Comparison of ENCODE assay signal across 20 mouse cellular contexts in the genomic region with DNA sequence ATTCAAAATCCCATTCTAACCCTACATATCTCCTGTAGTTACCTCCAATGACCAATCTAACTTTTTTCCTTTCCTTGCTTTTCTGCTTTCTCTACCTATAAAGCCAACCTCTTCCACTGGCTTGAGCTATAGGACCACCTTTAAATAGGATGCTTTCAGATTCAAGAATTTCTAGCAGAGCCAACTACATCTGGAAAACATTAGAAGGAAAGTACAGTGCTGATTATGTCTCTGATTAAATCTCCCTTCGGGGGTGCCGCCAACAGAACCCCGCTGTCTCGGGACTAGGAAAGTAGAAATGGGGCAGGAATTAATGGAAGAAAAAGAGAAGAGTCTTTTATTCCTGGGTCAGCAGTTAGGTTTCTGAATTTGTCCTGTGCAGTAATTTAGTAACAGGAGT. TPM values are rescaled to one million over a fixed set of nuclear protein-coding genes. Genes with fewer than 3 reads are reported as not detected.
DNase-seq lines count a peak whose midpoint lies in the region; ATAC-seq and TF ChIP-seq lines count a peak whose summit lies in the region.
"Had no signal": no experiment of that assay in that cellular context is flagged by ENCODE, and none has a peak within 500 bp of the region (broad histone marks: within the 10 kb centered on the region; RNA-seq: fewer than 3 reads in every experiment).

No protein-coding gene starts in this region.

- H3K27ac ChIP-seq in kidney, adult 2 months (ENCODE audit: insufficient read depth, low read depth, low read length): peak overlapping the region; percentile 71
- no peak overlapping the region for H3K27ac ChIP-seq in embryonic facial prominence, embryonic 11.5 days (replicated peaks; ENCODE audit: low read depth, low read length)
- H3K27ac ChIP-seq in embryonic facial prominence, embryonic 15.5 days (replicated peaks): peak overlapping the region; percentile 58
- H3K27ac ChIP-seq in intestine, embryonic 16.5 days (ENCODE audit: low read length): no peak overlapping the region
- H3K27ac ChIP-seq: forebrain, embryonic 12.5 days; heart, embryonic 13.5 days; hindbrain, embryonic 15.5 days had no signal

- no peak for DNase-seq in kidney, adult 2 months
- no peak for DNase-seq in kidney, postnatal 14 days
- DNase-seq in embryonic facial prominence, embryonic 11.5 days (ENCODE audit: low spot score): peak; percentile 76
- DNase-seq in retina, embryonic 14.5 days (ENCODE audit: low spot score): no peak
- DNase-seq: adrenal gland, adult 2 months; adrenal gland, postnatal 25 days; cerebellum, adult 18-20 months; cerebellum, adult 9-11 months; cerebellum, postnatal 36 days; gastrocnemius, postnatal 10 days; heart, postnatal 36 days had no signal

- 0 out of 2 replicates have a peak, but pooled peaks have one; percentile 39 for ATAC-seq in embryonic facial prominence, embryonic 11.5 days (replicated peaks; ENCODE audit: insufficient number of reproducible peaks, low FRiP score, low TSS enrichment, low read depth)
- ATAC-seq in embryonic facial prominence, embryonic 15.5 days (ENCODE audit: insufficient number of reproducible peaks, low FRiP score, low TSS enrichment, low read depth): no peak
- no peak for ATAC-seq in intestine, embryonic 16.5 days
- ATAC-seq: forebrain, embryonic 16.5 days had no signal

- no peaks in the 10 kb centered on the region; the same call in 1 of the 2 replicates for H3K9me3 ChIP-seq in embryonic facial prominence, embryonic 11.5 days (replicated peaks; ENCODE audit: control insufficient read depth, low read length)
- 0 out of 2 replicates have a peak, but pooled peaks cover 9% of the 10 kb centered on the region for H3K9me3 ChIP-seq in embryonic facial prominence, embryonic 15.5 days (replicated peaks)
- H3K9me3 ChIP-seq in intestine, embryonic 16.5 days (ENCODE audit: control insufficient read depth, low read length): peaks cover 3% of the 10 kb centered on the region
- H3K9me3 ChIP-seq: hindbrain, embryonic 15.5 days had no signal

- H3K9ac ChIP-seq in embryonic facial prominence, embryonic 11.5 days (replicated peaks; ENCODE audit: low read length): no peak overlapping the region
- H3K9ac ChIP-seq in embryonic facial prominence, embryonic 15.5 days: no peak overlapping the region
- H3K9ac ChIP-seq in intestine, embryonic 16.5 days (ENCODE audit: low read depth, low read length): no peak overlapping the region
- H3K9ac ChIP-seq: forebrain, embryonic 12.5 days; heart, embryonic 13.5 days; hindbrain, embryonic 15.5 days had no signal

- H3K4me3 ChIP-seq in kidney, adult 2 months (ENCODE audit: insufficient read depth, low read depth, low read length): no peak overlapping the region
- no peak overlapping the region for H3K4me3 ChIP-seq in embryonic facial prominence, embryonic 11.5 days (ENCODE audit: low read depth, low read length)
- no peak overlapping the region for H3K4me3 ChIP-seq in embryonic facial prominence, embryonic 15.5 days (replicated peaks)
- no peak overlapping the region for H3K4me3 ChIP-seq in intestine, embryonic 16.5 days (ENCODE audit: low read length)
- H3K4me3 ChIP-seq: forebrain, embryonic 12.5 days; heart, embryonic 13.5 days; hindbrain, embryonic 15.5 days had no signal

- peaks cover 18% of the 10 kb centered on the region for H3K4me1 ChIP-seq in kidney, adult 2 months (ENCODE audit: control insufficient read depth, insufficient read depth, low read length)
- no peaks in the 10 kb centered on the region for H3K4me1 ChIP-seq in embryonic facial prominence, embryonic 11.5 days (ENCODE audit: control insufficient read depth, insufficient read depth, low read length)
- H3K4me1 ChIP-seq in embryonic facial prominence, embryonic 15.5 days: 0 out of 2 replicates have a peak, but pooled peaks cover 4% of the 10 kb centered on the region
- H3K4me1 ChIP-seq in intestine, embryonic 16.5 days (ENCODE audit: control insufficient read depth, insufficient read depth, low read length): no peaks in the 10 kb centered on the region
- H3K4me1 ChIP-seq: forebrain, embryonic 12.5 days; heart, embryonic 13.5 days; hindbrain, embryonic 15.5 days had no signal

- TF ChIP-seq CTCF in kidney, adult 2 months (conservative IDR thresholded peaks at IDR 0.05; ENCODE audit: insufficient read depth, insufficient read length, low read depth, low read length): no peak

- H3K36me3 ChIP-seq in kidney, adult 2 months (ENCODE audit: control insufficient read depth, insufficient read depth, low read length): 0 out of 2 replicates have a peak, but pooled peaks cover 1% of the 10 kb centered on the region
- H3K36me3 ChIP-seq in embryonic facial prominence, embryonic 11.5 days (replicated peaks; ENCODE audit: control insufficient read depth, insufficient read depth, low read depth, low read length): no peaks in the 10 kb centered on the region
- H3K36me3 ChIP-seq in embryonic facial prominence, embryonic 15.5 days: peaks cover 6% of the 10 kb centered on the region; the same call in 1 of the 2 replicates
- no peaks in the 10 kb centered on the region for H3K36me3 ChIP-seq in intestine, embryonic 16.5 days (ENCODE audit: control insufficient read depth, insufficient read depth, low read length)
- H3K36me3 ChIP-seq: forebrain, embryonic 12.5 days had no signal

- no peaks in the 10 kb centered on the region for H3K27me3 ChIP-seq in kidney, adult 2 months (replicated peaks; ENCODE audit: control insufficient read depth, insufficient read depth, low read length)
- H3K27me3 ChIP-seq in embryonic facial prominence, embryonic 11.5 days (ENCODE audit: control insufficient read depth, insufficient read depth, low read length): no peaks in the 10 kb centered on the region
- no peaks in the 10 kb centered on the region for H3K27me3 ChIP-seq in embryonic facial prominence, embryonic 15.5 days
- H3K27me3 ChIP-seq in intestine, embryonic 16.5 days (replicated peaks; ENCODE audit: control insufficient read depth, insufficient read depth, low read length): no peaks in the 10 kb centered on the region
- H3K27me3 ChIP-seq: CH12.LX; forebrain, embryonic 12.5 days; heart, embryonic 13.5 days; hindbrain, embryonic 15.5 days had no signal

- 78% methylated on average over 4 of the region's 4 CpGs for WGBS in kidney, adult 2 months
- 30% methylated on average over 4 of the region's 4 CpGs for WGBS in embryonic facial prominence, embryonic 11.5 days
- 29% methylated on average over 4 of the region's 4 CpGs for WGBS in embryonic facial prominence, embryonic 15.5 days
- 80% methylated on average over 4 of the region's 4 CpGs for WGBS in intestine, embryonic 16.5 days

- H3K4me2 ChIP-seq in embryonic facial prominence, embryonic 11.5 days (ENCODE audit: low read depth, low read length): no peak overlapping the region
- no peak overlapping the region for H3K4me2 ChIP-seq in embryonic facial prominence, embryonic 15.5 days (replicated peaks)
- H3K4me2 ChIP-seq in intestine, embryonic 16.5 days (ENCODE audit: low read depth, low read length): no peak overlapping the region
- H3K4me2 ChIP-seq: forebrain, embryonic 12.5 days; heart, embryonic 13.5 days; hindbrain, embryonic 15.5 days had no signal

- TF ChIP-seq POLR2A in kidney, adult 2 months (IDR thresholded peaks at IDR 0.05; ENCODE audit: low read depth, low read length): no peak

RNA-seq across cellular contexts. Expression of a gene that starts 6.6 kb away (rescaled TPM):
- 7.7 and 8.5 TPM in 2 replicates for polyA plus RNA-seq in kidney, adult 2 months (2012; rRNA removed)
- 16.3 and 16.9 TPM in 2 replicates for polyA plus RNA-seq in embryonic facial prominence, embryonic 11.5 days (2014; fragmentation: Nextera tagmentation; extraction: Ambion mirVana)
- 16.4 and 18.2 TPM in 2 replicates for polyA plus RNA-seq in embryonic facial prominence, embryonic 15.5 days (2015; fragmentation: Nextera tagmentation; extraction: Ambion mirVana)
- 4.1 and 4.2 TPM in 2 replicates for polyA plus RNA-seq in intestine, embryonic 16.5 days (2015; fragmentation: Nextera tagmentation; extraction: Ambion mirVana)

RNA-seq across cellular contexts. Expression of a gene that starts 43.9 kb away (rescaled TPM):
- not detected in 2 replicates for polyA plus RNA-seq in kidney, adult 2 months (2012; rRNA removed)
- polyA plus RNA-seq in embryonic facial prominence, embryonic 11.5 days (2014; fragmentation: Nextera tagmentation; extraction: Ambion mirVana): 74.9 and 139 TPM in 2 replicates
- 17.7 and 18.8 TPM in 2 replicates for polyA plus RNA-seq in embryonic facial prominence, embryonic 15.5 days (2015; fragmentation: Nextera tagmentation; extraction: Ambion mirVana)
- polyA plus RNA-seq in intestine, embryonic 16.5 days (2015; fragmentation: Nextera tagmentation; extraction: Ambion mirVana): 0.10 and 0.18 TPM in 2 replicates
- polyA plus RNA-seq: adrenal gland, adult 2 months; forebrain, embryonic 16.5 days; frontal cortex, adult 2 months; heart, postnatal 0 days; hindbrain, embryonic 15.5 days had no signal

Comparison
In these comparisons a context has a peak if more than half of its experiments do, and no peak if none do; other contexts are left out.
1. H3K27ac ChIP-seq: peak in kidney, adult 2 months (single experiment) and embryonic facial prominence, embryonic 15.5 days (single experiment); none in embryonic facial prominence, embryonic 11.5 days (single experiment) and intestine, embryonic 16.5 days (single experiment).
2. RNA of a gene that starts 43.9 kb away (polyA plus RNA-seq): 74.9 to 139 TPM in embryonic facial prominence, embryonic 11.5 days and 17.7 to 18.8 TPM in embryonic facial prominence, embryonic 15.5 days; 0.10 to 0.18 TPM in intestine, embryonic 16.5 days and not detected in kidney, adult 2 months; every median in the first group is over 10 times any median in the second.